Mouse (Mus musculus) right cerebral cortex, postnatal 36 days (tissue): ENCODE data around the gene Arhgef15.

Experiments
- DNase-seq, 2 experiments: peaks; one replicate each; pipeline ENCODE4 v3.0.0; 2022; ENCODE audit warnings: low spot score in 2 of 2, mixed read lengths in 1 of 2

Gene Arhgef15

GRCm38 (mm10) chr11:68923191-68923590 is 34.1 kb downstream of the Arhgef15 start:
- no peak for DNase-seq

- DNase-seq, result no peak
Measured at GRCm38 (mm10) chr11:68914566-68914965, 42.7 kb downstream of the Arhgef15 start.

- DNase-seq, result no peak
Measured at GRCm38 (mm10) chr11:68911531-68912177, 45.6 kb downstream of the Arhgef15 start.

GRCm38 (mm10) chr11:68908846-68909503 is 48.3 kb downstream of the Arhgef15 start:
- DNase-seq, result no peak

GRCm38 (mm10) chr11:68907251-68907650 is 50.0 kb downstream of the Arhgef15 start:
- DNase-seq, result no peak

GRCm38 (mm10) chr11:68906461-68906790 is 50.9 kb downstream of the Arhgef15 start:
- no peak for DNase-seq

GRCm38 (mm10) chr11:68905665-68906460 is 51.4 kb downstream of the Arhgef15 start:
- DNase-seq, result no peak

GRCm38 (mm10) chr11:68905138-68905531 is 52.1 kb downstream of the Arhgef15 start:
- DNase-seq, result no peak

GRCm38 (mm10) chr11:68904375-68905137 is 52.7 kb downstream of the Arhgef15 start:
- DNase-seq, result peak; percentile 44 to 60

GRCm38 (mm10) chr11:68903775-68904174 is 53.5 kb downstream of the Arhgef15 start:
- no peak for DNase-seq

- no peak for DNase-seq
Measured at GRCm38 (mm10) chr11:68902823-68903222, 54.5 kb downstream of the Arhgef15 start.

GRCm38 (mm10) chr11:68902367-68902766 is 54.9 kb downstream of the Arhgef15 start:
- no peak for DNase-seq

GRCm38 (mm10) chr11:68902047-68902364 is 55.3 kb downstream of the Arhgef15 start:
- no peak for DNase-seq

- DNase-seq, result peak; percentile 97 to 98
Measured at GRCm38 (mm10) chr11:68901351-68902046, 55.8 kb downstream of the Arhgef15 start, which contains the start of gene Rpl26. TSS of gene Rpl26 (plus strand) at chr11:68901583.

GRCm38 (mm10) chr11:68900519-68901350 is 56.5 kb downstream of the Arhgef15 start:
- DNase-seq, result no peak

GRCm38 (mm10) chr11:68899815-68900214 is 57.5 kb downstream of the Arhgef15 start:
- no peak for DNase-seq

- no peak for DNase-seq
Measured at GRCm38 (mm10) chr11:68898790-68899189, 58.5 kb downstream of the Arhgef15 start.

GRCm38 (mm10) chr11:68897838-68898237 is 59.4 kb downstream of the Arhgef15 start:
- DNase-seq, result no peak

GRCm38 (mm10) chr11:68897120-68897519 is 60.2 kb downstream of the Arhgef15 start:
- no peak for DNase-seq

GRCm38 (mm10) chr11:68896247-68896646 is 61.0 kb downstream of the Arhgef15 start:
- DNase-seq, result no peak
